Mouse (Mus musculus) subcutaneous adipose tissue, adult 2 months (tissue): ENCODE results near the gene Adgre4. TPM values are rescaled to one million over a fixed set of nuclear protein-coding genes. Genes with fewer than 3 reads are reported as not detected.

Experiments used
- polyA plus RNA-seq: library from polyadenylated mRNA; depleted of rRNA; stranded (reverse); fragments of >200 nt; gene quantifications from 2 replicates; pipeline ENCODE4 v1.2.3, GENCODE M21; 2012; ENCODE audit warnings: low replicate concordance; rRNA removed

Gene Adgre4
- polyA plus RNA-seq: 1.0 and 1.6 TPM in 2 replicates

DNA sequence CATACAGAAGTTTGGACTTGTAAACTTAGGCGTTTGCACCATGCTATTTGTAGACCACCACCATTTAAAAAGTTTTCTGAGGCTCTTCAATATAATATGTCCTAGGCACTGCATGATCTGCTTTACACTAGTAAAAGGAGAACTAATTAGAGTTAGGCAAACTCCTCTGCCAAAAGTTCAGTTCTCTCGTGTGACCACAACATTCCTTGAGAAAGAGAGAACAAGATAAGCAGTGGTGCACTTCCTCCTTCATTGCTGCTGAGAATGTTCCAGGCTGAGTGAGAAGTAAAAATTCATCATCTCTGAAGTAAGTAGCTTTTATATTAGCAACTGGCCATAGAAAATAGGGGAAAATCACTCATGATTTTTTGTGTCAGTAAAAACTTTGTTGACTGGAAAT, at the start of gene Adgre4:
TSS of gene Adgre4 (plus strand) at position 199 of the 400 bp plus-strand sequence.

GRCm38 (mm10) chr17:55711984-55712811, 37.6 kb upstream of the Adgre4 start, which contains the start of gene Pot1b:
Gene Pot1b, minus strand, starts transcription at chr17:55712628.

DNA sequence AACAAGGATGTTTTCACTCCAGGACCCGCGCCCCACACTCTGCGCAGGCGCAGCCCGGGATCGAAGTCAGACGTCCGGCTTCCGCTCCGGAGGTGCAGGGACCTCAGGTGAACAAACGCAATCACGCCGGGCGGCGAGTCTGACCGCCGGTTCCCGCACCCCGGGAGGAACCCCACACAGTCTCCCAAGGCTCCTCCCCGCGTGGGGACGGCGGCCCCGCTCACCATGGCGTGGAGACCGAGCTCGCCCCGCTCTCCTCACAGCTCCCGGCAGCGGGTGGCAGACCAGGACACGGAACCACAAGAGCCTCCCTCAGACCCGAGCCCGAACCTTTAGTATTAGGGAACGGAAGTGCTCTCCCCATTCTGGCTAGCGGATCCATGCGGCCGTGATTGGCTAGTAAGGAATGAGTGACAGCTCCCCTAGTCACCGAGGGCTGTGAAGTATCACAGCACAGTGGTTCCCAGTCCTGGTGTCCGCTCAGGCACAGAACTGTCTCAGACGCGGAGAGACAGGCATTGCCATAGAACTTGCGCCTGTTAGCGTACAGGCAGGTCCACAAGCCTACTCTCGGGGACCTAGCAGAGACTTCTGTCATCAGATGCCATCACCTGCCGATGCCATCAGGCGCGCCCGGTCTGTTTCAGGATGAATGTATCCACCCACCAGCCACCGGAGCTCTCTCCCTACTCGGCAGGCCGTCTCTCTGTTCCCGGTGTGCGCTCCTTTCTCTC, 129.0 kb downstream of the Adgre4 start, which contains the start of gene Zfp119a:
TSS of gene Zfp119a (minus strand) at position 295 of the 734 bp plus-strand sequence.

Other genes starting within 250 kb of the Adgre4 start
- gene Vmn2r118, start 124.8 kb upstream of the Adgre4 start, polyA plus RNA-seq: not detected in 2 replicates
- gene Pot1b, start 37.4 kb upstream of the Adgre4 start, polyA plus RNA-seq: 3.1 and 3.7 TPM in 2 replicates
- gene Zfp119a, start 128.9 kb downstream of the Adgre4 start, polyA plus RNA-seq: 0.52 and 0.87 TPM in 2 replicates
- gene Zfp959, start 142.1 kb downstream of the Adgre4 start, polyA plus RNA-seq: 1.1 and 1.4 TPM in 2 replicates
- 0.67 and 0.75 TPM in 2 replicates for gene Zfp119b, start 199.5 kb downstream of the Adgre4 start, polyA plus RNA-seq
- gene Ebi3, start 202.7 kb downstream of the Adgre4 start, polyA plus RNA-seq: 6.0 and 9.2 TPM in 2 replicates
- gene Yju2, start 209.1 kb downstream of the Adgre4 start, polyA plus RNA-seq: 6.9 and 10.4 TPM in 2 replicates
- 0.56 and 13.0 TPM in 2 replicates for gene Shd, start 220.5 kb downstream of the Adgre4 start, polyA plus RNA-seq
- 1.0 and 7.0 TPM in 2 replicates for gene Fsd1, start 236.5 kb downstream of the Adgre4 start, polyA plus RNA-seq